Mouse (Mus musculus) neural tube, embryonic 12.5 days (tissue): ENCODE results near the gene Vps45. TPM values are rescaled to one million over a fixed set of nuclear protein-coding genes. Genes with fewer than 3 reads are reported as not detected.
"Not testable (repeated sequence)": the region's sequence is repeated elsewhere in the genome, so short reads cannot be mapped to it uniquely, and the experiment has no call there.

Source experiments
- ATAC-seq: fragments of 200-750 bp; cut with Nextera tagmentation; 2 replicates; pipeline ENCODE4 v1.8.0; 2017; ENCODE audit warnings: low read depth, mild to moderate bottlenecking, moderate TSS enrichment, moderate library complexity; ENCODE audit not compliant: low FRiP score
- H3K27ac ChIP-seq: fragments of 300-500 bp; sonication (generic); 2 replicates; pipeline ENCODE4 v1.5.1; 2016
- H3K27me3 ChIP-seq: fragments of 300-500 bp; sonication (generic); replicated peaks from 2 replicates; pipeline ENCODE4 v1.6.1; 2016; ENCODE audit warnings: mild to moderate bottlenecking
- H3K36me3 ChIP-seq: fragments of 300-500 bp; sonication (generic); 2 replicates; pipeline ENCODE4 v1.6.1; 2016; ENCODE audit warnings: mild to moderate bottlenecking
- H3K4me1 ChIP-seq: fragments of 300-500 bp; sonication (generic); 2 replicates; pipeline ENCODE4 v1.6.1; 2016
- H3K4me2 ChIP-seq: fragments of 300-500 bp; sonication (generic); replicated peaks from 2 replicates; pipeline ENCODE4 v1.6.1; 2016; ENCODE audit warnings: mild to moderate bottlenecking
- H3K4me3 ChIP-seq: fragments of 300-500 bp; sonication (generic); 2 replicates; pipeline ENCODE4 v1.5.1; 2016
- H3K9ac ChIP-seq: fragments of 300-500 bp; sonication (generic); 2 replicates; pipeline ENCODE4 v1.6.1; 2016; ENCODE audit warnings: mild to moderate bottlenecking
- H3K9me3 ChIP-seq: fragments of 300-500 bp; sonication (generic); 2 replicates; pipeline ENCODE4 v1.6.1; 2016; ENCODE audit warnings: mild to moderate bottlenecking
- WGBS: fragments of 180-500 bp; shearing (Covaris S2); methylation state at CpG from one replicate; pipeline ENCODE4 v1.1.7; 2016; 5-methylcytosine and 5-hydroxymethylcytosine counted together
- polyA plus RNA-seq: library from polyadenylated mRNA; unstranded; fragments of >200 nt; fragmentation: Nextera tagmentation; extraction: Ambion mirVana; gene quantifications from 2 replicates; pipeline ENCODE4 v1.2.1, GENCODE M21; 2016

Vps45 gene
- polyA plus RNA-seq, 1 experiment from 2014 or later = 48.3 TPM

DNA sequence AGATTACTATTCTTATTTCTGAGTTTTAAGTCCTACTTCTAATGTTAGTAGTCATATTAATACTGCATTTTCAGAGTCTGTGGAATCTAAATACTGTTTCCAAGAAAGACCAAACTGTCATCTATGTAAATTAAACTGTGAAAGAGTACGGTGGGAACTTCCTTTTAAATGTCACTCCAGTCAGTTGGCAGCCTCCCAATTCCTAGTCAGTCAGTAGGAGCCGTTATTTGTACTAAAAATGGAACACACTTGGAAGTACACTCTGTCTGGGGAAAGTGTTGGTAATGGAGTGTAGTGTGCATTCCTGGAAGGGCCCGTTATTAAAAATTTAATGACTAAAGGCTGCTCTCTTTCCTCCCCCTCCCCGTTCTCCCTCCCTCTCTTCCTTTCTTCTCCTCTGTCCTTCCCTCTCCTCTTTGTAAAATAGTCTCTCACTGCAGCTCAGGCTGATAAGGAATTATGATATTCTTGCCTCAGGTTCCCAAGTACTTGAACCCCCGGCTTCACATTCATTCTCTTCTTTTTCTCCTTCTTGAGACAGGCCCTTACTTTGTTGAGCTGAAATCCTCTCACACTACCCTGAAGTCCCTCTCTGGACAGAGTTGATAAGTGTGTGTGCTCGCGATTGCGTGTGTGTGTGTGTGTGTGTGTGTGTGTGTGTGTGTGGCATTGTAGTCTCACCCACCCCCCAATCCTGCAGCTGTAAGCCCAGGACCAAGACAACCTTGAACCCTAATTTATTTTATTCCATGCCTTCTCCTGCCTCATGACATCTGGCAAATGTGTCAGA is 100.7 kb downstream of the Vps45 start:
- no peak overlapping the region for H3K4me3 ChIP-seq
- no peaks in the 10 kb centered on the region for H3K36me3 ChIP-seq
- H3K9ac ChIP-seq = no peak overlapping the region
- no peak for ATAC-seq
- H3K4me2 ChIP-seq = no peak overlapping the region
- no peak overlapping the region for H3K27ac ChIP-seq
- no peaks in the 10 kb centered on the region for H3K9me3 ChIP-seq
- no peaks in the 10 kb centered on the region for H3K27me3 ChIP-seq
- 75% methylated on average over 8 of the region's 8 CpGs for WGBS
- no peaks in the 10 kb centered on the region for H3K4me1 ChIP-seq

DNA sequence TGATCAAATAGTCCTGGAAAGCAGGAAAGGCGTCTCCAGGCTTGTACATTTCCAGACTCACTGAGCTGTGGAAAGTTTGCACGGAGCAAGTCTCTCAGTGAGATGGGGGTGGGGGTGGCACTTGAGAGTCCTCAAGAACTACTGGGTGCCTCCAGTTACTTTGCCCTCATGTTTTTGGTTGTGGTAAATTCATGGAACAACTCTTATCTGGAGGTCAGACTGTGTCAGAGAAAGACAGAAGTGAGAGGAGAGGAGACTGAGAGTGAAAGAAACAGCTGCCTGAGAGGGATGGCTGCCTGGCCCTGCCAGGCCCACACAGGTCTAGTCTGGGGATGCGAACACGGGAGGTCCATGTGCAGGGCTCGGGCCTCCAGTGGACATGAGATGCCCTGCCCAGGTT is 102.9 kb downstream of the Vps45 start:
- 94% methylated on average over 5 of the region's 5 CpGs for WGBS
- Histone ChIP-seq H3K9ac (no peak overlapping the region), H3K27ac (no peak overlapping the region), H3K27me3 (no peaks in the 10 kb centered on the region), H3K4me1 (no peaks in the 10 kb centered on the region), H3K9me3 (no peaks in the 10 kb centered on the region), H3K4me2 (no peak overlapping the region), H3K4me3 (no peak overlapping the region), H3K36me3 (no peaks in the 10 kb centered on the region)
- ATAC-seq = no peak

DNA sequence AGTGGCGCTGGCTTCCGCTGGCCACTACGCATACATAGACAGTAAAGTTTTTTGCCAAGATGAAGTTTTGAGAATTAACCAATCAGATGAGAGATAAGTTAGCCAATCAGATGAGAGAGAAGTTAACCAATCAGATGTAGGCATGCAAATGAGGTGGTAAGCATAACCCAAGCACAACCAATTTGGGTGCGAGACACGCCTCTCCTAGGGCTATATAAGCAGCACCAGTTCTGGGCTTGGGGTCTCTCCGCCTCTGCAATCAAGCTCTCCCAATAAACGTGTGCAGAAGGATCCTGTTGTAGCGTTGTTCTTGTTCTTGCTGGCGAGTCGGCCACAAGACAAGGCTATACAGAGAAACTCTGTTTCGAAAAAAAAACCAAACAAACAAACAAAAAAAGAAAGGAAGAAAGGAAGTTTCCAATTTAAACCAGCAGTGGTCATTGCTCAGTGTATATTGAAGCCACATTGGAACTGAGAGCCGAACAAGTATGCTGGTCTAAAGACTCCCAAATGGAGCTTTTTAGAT is 103.6 kb downstream of the Vps45 start:
- H3K9ac ChIP-seq, H3K4me1 ChIP-seq, H3K9me3 ChIP-seq, H3K27ac ChIP-seq, H3K4me3 ChIP-seq, H3K27me3 ChIP-seq, ATAC-seq, H3K4me2 ChIP-seq, H3K36me3 ChIP-seq: not testable (repeated sequence)
- 88% methylated on average over 12 of the region's 12 CpGs for WGBS

GRCm38 (mm10) chr3:95953522-95953921 is 104.7 kb downstream of the Vps45 start:
- H3K9me3 ChIP-seq = no peaks in the 10 kb centered on the region
- H3K4me1 ChIP-seq = no peaks in the 10 kb centered on the region
- H3K9ac ChIP-seq = no peak overlapping the region
- H3K4me3 ChIP-seq = no peak overlapping the region
- no peaks in the 10 kb centered on the region for H3K27me3 ChIP-seq
- no peak for ATAC-seq
- WGBS = 70% methylated on average over 3 of the region's 3 CpGs
- no peak overlapping the region for H3K4me2 ChIP-seq
- no peaks in the 10 kb centered on the region for H3K36me3 ChIP-seq
- H3K27ac ChIP-seq = no peak overlapping the region

- Histone ChIP-seq H3K27me3 (no peaks in the 10 kb centered on the region), H3K36me3 (no peaks in the 10 kb centered on the region), H3K4me1 (no peaks in the 10 kb centered on the region), H3K4me3 (no peak overlapping the region), H3K9ac (no peak overlapping the region), H3K9me3 (no peaks in the 10 kb centered on the region), H3K4me2 (no peak overlapping the region), H3K27ac (no peak overlapping the region)
- ATAC-seq = no peak
Measured at GRCm38 (mm10) chr3:95953023-95953422, 105.2 kb downstream of the Vps45 start.

DNA sequence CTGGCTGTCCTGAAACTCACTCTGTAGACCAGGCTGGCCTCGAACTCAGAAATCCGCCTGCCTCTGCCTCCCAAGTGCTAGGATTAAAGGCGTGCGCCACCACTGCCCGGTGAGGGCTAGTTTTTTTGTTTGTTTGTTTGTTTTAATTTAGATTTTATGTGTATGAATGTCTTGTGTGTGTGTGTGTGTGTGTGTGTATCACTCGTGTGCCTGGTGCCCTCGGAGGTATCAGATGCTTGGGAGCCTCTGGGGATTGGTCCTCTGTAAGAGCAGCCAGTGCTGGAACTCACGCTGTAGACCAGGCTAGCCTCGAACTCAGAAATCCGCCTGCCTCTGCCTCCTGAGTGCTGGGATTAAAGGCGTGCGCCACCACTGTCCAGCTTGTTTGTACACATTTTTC is 106.7 kb downstream of the Vps45 start:
- ATAC-seq = peak; percentile 18; the same call in 1 of the 2 replicates
- not testable (repeated sequence) for H3K4me1 ChIP-seq, H3K9me3 ChIP-seq, H3K36me3 ChIP-seq, H3K27me3 ChIP-seq
- H3K9ac ChIP-seq = peak overlapping the region; percentile 65
- peak overlapping the region; percentile 96 for H3K27ac ChIP-seq
- peak overlapping the region; percentile 48 for H3K4me3 ChIP-seq
- WGBS = 76% methylated on average over 12 of the region's 12 CpGs
- H3K4me2 ChIP-seq = peak overlapping the region; percentile 69

- Histone ChIP-seq H3K4me1 (no peaks in the 10 kb centered on the region), H3K36me3 (peaks cover 13% of the 10 kb centered on the region), H3K9ac (peak overlapping the region; percentile 65), H3K27ac (peak overlapping the region; percentile 96), H3K4me3 (peak overlapping the region; percentile 48), H3K27me3 (no peaks in the 10 kb centered on the region), H3K9me3 (no peaks in the 10 kb centered on the region), H3K4me2 (peak overlapping the region; percentile 69)
- WGBS = 2% methylated on average over 49 of the region's 49 CpGs
- ATAC-seq = peak; percentile 96
Measured at GRCm38 (mm10) chr3:95950763-95951551, 107.3 kb downstream of the Vps45 start.

Other genes starting within 250 kb of the Vps45 start
- gene Rprd2, start 239.6 kb downstream of the Vps45 start, polyA plus RNA-seq = 25.4 and 26.2 TPM in 2 replicates
- gene Prpf3, start 202.6 kb downstream of the Vps45 start, polyA plus RNA-seq = 49.5 and 50.8 TPM in 2 replicates
- 345 and 349 TPM in 2 replicates for gene Mrps21, start 186.9 kb downstream of the Vps45 start, polyA plus RNA-seq
- 4.7 and 4.8 TPM in 2 replicates for gene Ciart, start 176.2 kb downstream of the Vps45 start, polyA plus RNA-seq
- 13.1 and 13.5 TPM in 2 replicates for gene BC028528, start 166.5 kb downstream of the Vps45 start, polyA plus RNA-seq
- 26.9 and 36.5 TPM in 2 replicates for gene Aph1a, start 164.5 kb downstream of the Vps45 start, polyA plus RNA-seq
- gene Car14, start 153.8 kb downstream of the Vps45 start, polyA plus RNA-seq = 8.6 and 9.3 TPM in 2 replicates
- 277 and 278 TPM in 2 replicates for gene Anp32e, start 129.2 kb downstream of the Vps45 start, polyA plus RNA-seq
- 90.0 and 91.9 TPM in 2 replicates for gene Plekho1, start 62.5 kb downstream of the Vps45 start, polyA plus RNA-seq
- 11.6 and 16.2 TPM in 2 replicates for gene Otud7b, start 46.1 kb upstream of the Vps45 start, polyA plus RNA-seq
- gene Mtmr11, start 103.5 kb upstream of the Vps45 start, polyA plus RNA-seq = 9.8 and 14.1 TPM in 2 replicates
- 165 and 183 TPM in 2 replicates for gene Sf3b4, start 113.9 kb upstream of the Vps45 start, polyA plus RNA-seq
- gene Sv2a, start 122.7 kb upstream of the Vps45 start, polyA plus RNA-seq = 44.4 and 44.8 TPM in 2 replicates
- 60.8 and 69.5 TPM in 2 replicates for gene Bola1, start 161.2 kb upstream of the Vps45 start, polyA plus RNA-seq
- 1.7 TPM in 1 of 2 replicates, not detected in the other for gene Hist2h2ab, start 161.4 kb upstream of the Vps45 start, polyA plus RNA-seq
- 5.7 and 9.5 TPM in 2 replicates for gene Hist2h2ac, start 162.4 kb upstream of the Vps45 start, polyA plus RNA-seq
- gene Hist2h2be, start 162.7 kb upstream of the Vps45 start, polyA plus RNA-seq = 5.6 and 5.7 TPM in 2 replicates
- 5.0 and 8.2 TPM in 2 replicates for gene Hist2h3c2, start 180.7 kb upstream of the Vps45 start, polyA plus RNA-seq
- gene Hist2h2aa2, start 181.8 kb upstream of the Vps45 start, polyA plus RNA-seq = 54.5 and 73.7 TPM in 2 replicates
- gene Hist2h2aa1, start 187.0 kb upstream of the Vps45 start, polyA plus RNA-seq = 19.2 and 21.1 TPM in 2 replicates
- 0.50 and 1.1 TPM in 2 replicates for gene Hist2h3c1, start 188.2 kb upstream of the Vps45 start, polyA plus RNA-seq
- 8.5 and 13.5 TPM in 2 replicates for gene Hist2h4, start 204.8 kb upstream of the Vps45 start, polyA plus RNA-seq
- gene Hist2h3b, start 210.2 kb upstream of the Vps45 start, polyA plus RNA-seq = 41.2 and 58.9 TPM in 2 replicates
- gene Hist2h2bb, start 211.3 kb upstream of the Vps45 start, polyA plus RNA-seq = 9.1 and 16.6 TPM in 2 replicates
- 1.4 and 1.5 TPM in 2 replicates for gene Fcgr1, start 235.5 kb upstream of the Vps45 start, polyA plus RNA-seq